Mouse (Mus musculus) lung, embryonic 16.5 days (tissue): ENCODE results near the gene Ssr3. TPM values are rescaled to one million over a fixed set of nuclear protein-coding genes. Genes with fewer than 3 reads are reported as not detected.

Source experiments
- ATAC-seq: fragments of 200-750 bp; cut with Nextera tagmentation; 2 replicates; pipeline ENCODE4 v1.8.0; 2017; ENCODE audit warnings: low read depth, mild to moderate bottlenecking, moderate library complexity
- H3K27ac ChIP-seq: fragments of 300-500 bp; sonication (generic); 2 replicates; pipeline ENCODE4 v1.5.1; 2014; ENCODE audit warnings: mild to moderate bottlenecking, control low read depth, low read length
- H3K27me3 ChIP-seq: fragments of 300-500 bp; sonication (generic); 2 replicates; pipeline ENCODE4 v1.6.1; 2014; ENCODE audit warnings: low read depth, low read length, mixed read lengths; ENCODE audit not compliant: control insufficient read depth, insufficient read depth
- H3K36me3 ChIP-seq: fragments of 300-500 bp; sonication (generic); 2 replicates; pipeline ENCODE4 v1.6.1; 2014; ENCODE audit warnings: low read length; ENCODE audit not compliant: control insufficient read depth, insufficient read depth
- H3K4me1 ChIP-seq: fragments of 300-500 bp; sonication (generic); replicated peaks from 2 replicates; pipeline ENCODE4 v1.6.1; 2014; ENCODE audit warnings: low read length, mixed read lengths; ENCODE audit not compliant: control insufficient read depth, insufficient read depth
- H3K4me2 ChIP-seq: fragments of 300-500 bp; sonication (generic); 2 replicates; pipeline ENCODE4 v1.6.1; 2014; ENCODE audit warnings: low read depth, low read length, control low read depth
- H3K4me3 ChIP-seq: fragments of 300-500 bp; sonication (generic); 2 replicates; pipeline ENCODE4 v1.5.1; 2014; ENCODE audit warnings: mild to moderate bottlenecking, low read length, control low read depth
- H3K9ac ChIP-seq: fragments of 300-500 bp; sonication (generic); 2 replicates; pipeline ENCODE4 v1.6.1; 2014; ENCODE audit warnings: low read length, control low read depth
- H3K9me3 ChIP-seq: fragments of 300-500 bp; sonication (generic); 2 replicates; pipeline ENCODE4 v1.6.1; 2016; ENCODE audit warnings: low read length; ENCODE audit not compliant: control insufficient read depth
- WGBS: fragments of 180-500 bp; shearing (Covaris S2); extraction: QIAGEN DNeasy Blood & Tissue Kit; methylation state at CpG from one replicate; pipeline ENCODE4 v1.1.7; 2014; 5-methylcytosine and 5-hydroxymethylcytosine counted together
- polyA plus RNA-seq: library from polyadenylated mRNA; unstranded; fragments of >200 nt; fragmentation: Nextera tagmentation; extraction: Ambion mirVana; gene quantifications from 2 replicates; pipeline ENCODE4 v1.2.1, GENCODE M21; 2015

Ssr3 gene
- polyA plus RNA-seq, 1 experiment from 2014 or later, result 311 TPM

DNA sequence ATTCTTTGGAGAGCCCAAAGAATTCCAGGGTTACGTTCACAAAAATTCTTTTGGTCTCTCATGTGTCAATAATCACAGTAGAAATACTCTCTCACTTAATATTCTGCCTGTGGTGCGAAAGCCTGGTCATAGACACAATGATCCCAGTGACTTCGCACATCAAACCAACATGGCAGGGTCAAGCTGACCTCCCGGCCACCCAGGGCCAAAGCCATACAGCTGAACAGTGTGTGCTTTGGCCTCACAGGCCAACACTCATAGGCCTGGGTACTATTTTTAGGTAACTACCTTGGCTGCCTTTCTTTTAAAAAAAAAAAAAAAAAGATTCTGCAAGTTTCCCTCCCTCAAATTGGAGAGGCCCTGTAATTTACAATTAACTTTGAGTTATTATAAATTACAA, 11.3 kb downstream of the Ssr3 start:
- no peak overlapping the region for H3K4me3 ChIP-seq
- WGBS, result 76% methylated on average over 4 of the region's 4 CpGs
- no peak overlapping the region for H3K4me2 ChIP-seq
- no peaks in the 10 kb centered on the region for H3K9me3 ChIP-seq
- H3K4me1 ChIP-seq, result no peaks in the 10 kb centered on the region
- H3K9ac ChIP-seq, result no peak overlapping the region
- ATAC-seq, result no peak
- H3K27ac ChIP-seq, result no peak overlapping the region
- H3K36me3 ChIP-seq, result peaks cover 24% of the 10 kb centered on the region
- H3K27me3 ChIP-seq, result no peaks in the 10 kb centered on the region

DNA sequence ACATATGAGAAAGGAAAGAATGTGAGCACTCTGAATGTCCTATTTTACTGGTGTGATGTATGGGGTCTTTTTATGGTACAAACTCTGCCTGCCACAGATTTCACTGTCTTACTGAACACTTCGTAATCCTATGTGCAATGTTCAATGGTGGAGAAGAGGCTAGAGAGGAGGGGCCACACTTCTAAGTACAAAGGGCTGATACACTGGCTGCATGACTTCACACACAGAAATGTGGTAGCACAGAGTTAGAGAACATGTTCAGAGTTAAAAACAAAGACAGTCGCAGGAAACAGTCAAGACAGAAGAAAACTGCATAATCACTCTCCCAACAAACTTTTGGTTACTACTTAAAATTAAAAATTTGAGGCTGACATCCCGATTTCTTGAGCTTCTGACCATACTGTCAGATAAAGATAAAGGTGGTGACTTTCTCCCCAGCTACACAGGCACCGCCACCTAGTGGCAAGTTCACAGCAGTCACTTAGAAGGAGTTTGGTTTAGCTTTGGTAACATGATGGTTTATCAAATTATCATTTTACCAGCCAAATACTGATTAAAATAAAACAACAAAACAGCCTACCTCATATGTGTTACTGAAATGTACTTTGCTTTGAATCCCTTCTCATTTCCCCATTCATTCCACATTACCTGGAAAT, 12.4 kb downstream of the Ssr3 start:
- WGBS, result 70% methylated on average over 4 of the region's 4 CpGs
- Histone ChIP-seq H3K4me3 (no peak overlapping the region), H3K9me3 (no peaks in the 10 kb centered on the region), H3K4me2 (no peak overlapping the region), H3K9ac (no peak overlapping the region), H3K27me3 (no peaks in the 10 kb centered on the region), H3K4me1 (no peaks in the 10 kb centered on the region), H3K27ac (no peak overlapping the region), H3K36me3 (peaks cover 21% of the 10 kb centered on the region)
- ATAC-seq, result no peak

GRCm38 (mm10) chr3:65378724-65379123, 13.7 kb downstream of the Ssr3 start:
- no peaks in the 10 kb centered on the region for H3K27me3 ChIP-seq
- ATAC-seq, result no peak
- no peaks in the 10 kb centered on the region for H3K4me1 ChIP-seq
- H3K9me3 ChIP-seq, result no peaks in the 10 kb centered on the region
- H3K9ac ChIP-seq, result no peak overlapping the region
- no peak overlapping the region for H3K4me2 ChIP-seq
- no peak overlapping the region for H3K27ac ChIP-seq
- H3K4me3 ChIP-seq, result no peak overlapping the region
- peaks cover 18% of the 10 kb centered on the region for H3K36me3 ChIP-seq

GRCm38 (mm10) chr3:65374729-65375128, 17.7 kb downstream of the Ssr3 start:
- Histone ChIP-seq H3K27ac (no peak overlapping the region), H3K36me3 (peaks cover 13% of the 10 kb centered on the region), H3K27me3 (no peaks in the 10 kb centered on the region), H3K9ac (no peak overlapping the region), H3K4me1 (no peaks in the 10 kb centered on the region; the same call in 1 of the 2 replicates), H3K4me2 (no peak overlapping the region), H3K9me3 (no peaks in the 10 kb centered on the region), H3K4me3 (no peak overlapping the region)
- WGBS, result 78% methylated on average over 3 of the region's 3 CpGs
- ATAC-seq, result no peak

GRCm38 (mm10) chr3:65373594-65374182, 18.7 kb downstream of the Ssr3 start:
- H3K27ac ChIP-seq, result peak overlapping the region; percentile 43
- peaks cover 11% of the 10 kb centered on the region for H3K36me3 ChIP-seq
- WGBS, result 46% methylated on average over 5 of the region's 5 CpGs

GRCm38 (mm10) chr3:65372552-65372951, 19.9 kb downstream of the Ssr3 start:
- no peak overlapping the region for H3K4me2 ChIP-seq
- no peaks in the 10 kb centered on the region; the same call in 1 of the 2 replicates for H3K4me1 ChIP-seq
- H3K27me3 ChIP-seq, result no peaks in the 10 kb centered on the region
- no peak overlapping the region for H3K9ac ChIP-seq
- no peaks in the 10 kb centered on the region for H3K9me3 ChIP-seq
- ATAC-seq, result no peak
- no peak overlapping the region for H3K27ac ChIP-seq
- peaks cover 15% of the 10 kb centered on the region for H3K36me3 ChIP-seq
- no peak overlapping the region for H3K4me3 ChIP-seq
- 85% methylated on average over 4 of the region's 4 CpGs for WGBS

More at GRCm38 (mm10) chr3:65373594-65374182, 18.7 kb downstream of the Ssr3 start:
- H3K4me1 ChIP-seq, result no peaks in the 10 kb centered on the region; the same call in 1 of the 2 replicates
- H3K4me3 ChIP-seq, result no peak overlapping the region
- H3K9ac ChIP-seq, result no peak overlapping the region
- H3K9me3 ChIP-seq, result no peaks in the 10 kb centered on the region
- H3K4me2 ChIP-seq, result no peak overlapping the region
- H3K27me3 ChIP-seq, result no peaks in the 10 kb centered on the region
- peak; percentile 62 for ATAC-seq

DNA sequence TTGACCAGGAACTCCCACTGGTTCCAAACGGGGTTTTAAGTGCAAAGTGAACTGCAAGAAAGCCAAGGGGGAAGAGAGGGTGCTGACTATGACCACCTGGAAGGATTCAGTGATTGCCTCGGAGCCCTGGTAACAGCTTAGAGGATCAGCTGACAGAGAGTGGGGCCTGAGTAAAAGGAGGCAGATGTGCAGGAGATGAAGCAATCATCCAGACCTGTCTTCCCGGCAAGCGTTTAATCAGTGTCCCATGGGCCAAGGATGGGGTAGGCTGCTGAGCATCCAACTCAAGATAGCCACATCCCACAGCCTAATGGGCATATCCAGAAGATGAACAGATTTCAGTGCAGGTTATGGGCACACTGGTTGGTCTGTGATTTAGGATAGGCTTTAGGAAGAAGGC, 24.5 kb downstream of the Ssr3 start:
- Histone ChIP-seq H3K27me3 (no peaks in the 10 kb centered on the region), H3K9ac (no peak overlapping the region), H3K4me2 (no peak overlapping the region), H3K4me3 (no peak overlapping the region), H3K27ac (no peak overlapping the region), H3K36me3 (peaks cover 13% of the 10 kb centered on the region), H3K9me3 (no peaks in the 10 kb centered on the region), H3K4me1 (no peaks in the 10 kb centered on the region)
- no peak for ATAC-seq
- 73% methylated on average over 4 of the region's 4 CpGs for WGBS

DNA sequence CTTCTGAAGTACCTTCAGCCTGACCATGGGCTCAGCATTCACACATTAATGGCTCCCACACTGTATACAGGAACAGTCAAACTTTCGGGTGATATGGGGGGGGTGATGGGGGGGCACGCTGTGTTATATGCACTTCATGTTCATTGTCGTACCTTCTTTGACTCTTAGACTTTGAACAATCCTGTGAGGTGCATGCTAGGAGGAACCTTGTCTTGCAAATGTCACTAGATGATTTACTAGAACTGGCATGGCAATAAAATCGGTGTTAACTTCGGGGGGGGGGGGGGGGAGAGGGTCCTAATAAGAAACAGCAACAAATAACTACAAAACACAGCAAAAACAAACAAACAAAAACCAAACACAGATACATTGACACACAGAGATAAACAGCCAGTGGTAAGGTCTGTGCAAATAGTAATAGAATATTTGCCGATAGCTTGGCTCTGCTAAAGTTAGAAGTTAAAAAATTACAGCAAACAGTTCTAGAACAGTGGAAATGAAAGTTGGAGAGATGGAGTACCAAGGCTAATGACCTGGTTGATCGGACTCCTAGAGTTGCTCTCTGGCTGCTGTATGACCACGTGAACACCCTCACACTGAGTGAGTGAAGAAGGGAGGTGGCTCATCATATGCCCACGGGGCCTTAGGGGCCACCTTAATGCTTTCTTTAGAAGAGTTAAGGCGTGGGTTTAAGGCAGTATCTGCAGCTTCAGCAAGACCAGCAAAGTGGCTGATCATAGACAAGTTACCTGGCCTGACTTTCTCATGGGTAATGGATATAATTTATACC, 26.3 kb downstream of the Ssr3 start:
- Histone ChIP-seq H3K9me3 (no peaks in the 10 kb centered on the region), H3K9ac (no peak overlapping the region), H3K27me3 (no peaks in the 10 kb centered on the region), H3K4me2 (no peak overlapping the region), H3K36me3 (peaks cover 4% of the 10 kb centered on the region), H3K27ac (no peak overlapping the region), H3K4me1 (no peaks in the 10 kb centered on the region), H3K4me3 (no peak overlapping the region)
- no peak for ATAC-seq
- WGBS, result 87% methylated on average over 10 of the region's 10 CpGs

GRCm38 (mm10) chr3:65365184-65365583, 27.2 kb downstream of the Ssr3 start:
- no peak overlapping the region for H3K27ac ChIP-seq
- H3K9me3 ChIP-seq, result no peaks in the 10 kb centered on the region
- no peak overlapping the region for H3K9ac ChIP-seq
- no peak for ATAC-seq
- H3K36me3 ChIP-seq, result peaks cover 4% of the 10 kb centered on the region
- WGBS, result 71% methylated on average over 6 of the region's 6 CpGs
- H3K4me3 ChIP-seq, result no peak overlapping the region
- H3K4me1 ChIP-seq, result no peaks in the 10 kb centered on the region; the same call in 1 of the 2 replicates
- no peaks in the 10 kb centered on the region for H3K27me3 ChIP-seq
- H3K4me2 ChIP-seq, result no peak overlapping the region
